Mouse (Mus musculus): Measurements from ENCODE around the gene Gm10775. TPM values are rescaled to one million over a fixed set of nuclear protein-coding genes. Genes with fewer than 3 reads are reported as not detected.

Gene Gm10775
- total and polyA plus RNA-seq, 3 experiments: not detected

GRCm38 (mm10) chr13:65278383-65279341, 19.3 kb downstream of the Gm10775 start, which contains the start of gene Zfp369:
Zfp369 (plus strand) TSS chr13:65278814.
- peak within 1 kb of the TSS; percentile 86 for H3K9ac ChIP-seq (ENCODE audit: insufficient read depth, low read depth)
- H3K36me3 ChIP-seq (replicated peaks in 1 of 2; ENCODE audit: control insufficient read depth in 1 of 2, insufficient read depth in 1 of 2, low read length in 1 of 2): peaks cover 0 to 3% of the 10 kb centered on the region in 2 experiments
- H3K4me2 ChIP-seq (ENCODE audit: insufficient read depth, low read depth, poor library complexity, severe bottlenecking): peak within 1 kb of the TSS; percentile 84
- peak within 1 kb of the TSS; percentile 71 for H3K27ac ChIP-seq (ENCODE audit: insufficient read depth, low read depth)
- peak within 1 kb of the TSS; percentile 73 to 93 (median 77) for H3K4me3 ChIP-seq (replicated peaks in 1 of 3; ENCODE audit: low read depth in 2 of 3, low read length in 2 of 3, poor library complexity in 1 of 3)
- peaks cover 0 to 13% of the 10 kb centered on the region in 2 experiments; a peak in 2 of 4 replicates for H3K4me1 ChIP-seq (ENCODE audit: control insufficient read depth in 1 of 2, insufficient read depth in 2 of 2)
- no peaks in the 10 kb centered on the region for H3K27me3 ChIP-seq (replicated peaks)
- DNase-seq (ENCODE audit: extremely low read depth): peak; percentile 88
- in situ Hi-C loops (cut with MboI; ENCODE audit: low pct_ligation_motif_present, low pct_unique_long_range_greater_than_20kb, low sequenced_read_pairs): loop anchor here (5.0 to 25.0 kb wide), 2 partner anchors 36 to 91 kb away; no protein-coding TSS in a partner anchor
- no peak for TF ChIP-seq RAD21 (IDR thresholded peaks at IDR 0.05; ENCODE audit: low read depth, low read length)
- peak; percentile 93 for TF ChIP-seq ELF1 (IDR thresholded peaks at IDR 0.05; ENCODE audit: low read depth, low read length)
- peak; percentile 29 for TF ChIP-seq ZMIZ1 (IDR thresholded peaks at IDR 0.05; ENCODE audit: low read depth, low read length)
- TF ChIP-seq JUND (conservative IDR thresholded peaks at IDR 0.05; ENCODE audit: low read depth, low read length): no peak
- peak; percentile 75; the same call in 1 of the 2 replicates for TF ChIP-seq GABPA (IDR thresholded peaks at IDR 0.05; ENCODE audit: insufficient replicate concordance, low read depth, low read length)
- no peak; the same call in none of the 2 replicates for TF ChIP-seq NRF1 (IDR thresholded peaks at IDR 0.05; ENCODE audit: low read depth, low read length)
- TF ChIP-seq MEF2A (IDR thresholded peaks at IDR 0.05; ENCODE audit: borderline replicate concordance, low read depth, low read length): peak; percentile 40; the same call in 1 of the 2 replicates
- peak; percentile 90 for TF ChIP-seq SIN3A (IDR thresholded peaks at IDR 0.05; ENCODE audit: low read length)
- peak; percentile 58 for TF ChIP-seq NELFE (IDR thresholded peaks at IDR 0.05; ENCODE audit: low read depth, low read length)
- 0 out of 2 replicates have a peak, but pooled peaks have one; percentile 7 for TF ChIP-seq MYC (IDR thresholded peaks at IDR 0.05; ENCODE audit: low read depth, low read length)
- TF ChIP-seq IRF4 (IDR thresholded peaks at IDR 0.05; ENCODE audit: low read depth, low read length): peak; percentile 23; the same call in 1 of the 2 replicates
- no peak for TF ChIP-seq UBTF (IDR thresholded peaks at IDR 0.05; ENCODE audit: low read depth, low read length)
- TF ChIP-seq HCFC1 (IDR thresholded peaks at IDR 0.05; ENCODE audit: low read depth, low read length): peak; percentile 98
- TF ChIP-seq CTCF (conservative IDR thresholded peaks at IDR 0.05 in 1 of 2, IDR thresholded peaks at IDR 0.05 in 1 of 2; ENCODE audit: low read depth in 2 of 2, low read length in 2 of 2): peak in 1 of 2 experiments; percentile 20; a peak in 1 of 4 replicates
- TF ChIP-seq TCF12 (IDR thresholded peaks at IDR 0.05; ENCODE audit: low read depth, low read length): peak; percentile 65
- TF ChIP-seq TBP (conservative IDR thresholded peaks at IDR 0.05; ENCODE audit: low read depth, low read length): 0 out of 2 replicates have a peak, but pooled peaks have one; percentile 36
- TF ChIP-seq CHD2 (IDR thresholded peaks at IDR 0.05; ENCODE audit: low read length): peak; percentile 42; the same call in 1 of the 2 replicates
- TF ChIP-seq POLR2A (IDR thresholded peaks at IDR 0.05; ENCODE audit: low read depth, low read length): peak; percentile 76
- TF ChIP-seq KAT2A (IDR thresholded peaks at IDR 0.05; ENCODE audit: insufficient replicate concordance, low read length): peak; percentile 94; the same call in 1 of the 2 replicates
- TF ChIP-seq MXI1 (IDR thresholded peaks at IDR 0.05; ENCODE audit: low read depth, low read length): no peak
- no peaks in the 10 kb centered on the region for H3K9me3 ChIP-seq (replicated peaks; ENCODE audit: low read length)
- peaks cover 18% of the 10 kb centered on the region for H3K79me2 ChIP-seq (replicated peaks; ENCODE audit: control insufficient read depth, extremely low read depth, insufficient read depth, poor library complexity, severe bottlenecking)
- dilution Hi-C loops (cut with MboI; ENCODE audit: extremely low pct_ligation_motif_present, extremely low pct_unique_long_range_greater_than_20kb, low sequenced_read_pairs): no loop called here
